Mouse (Mus musculus): Measurements from ENCODE around the gene Rab4a.

DNA sequence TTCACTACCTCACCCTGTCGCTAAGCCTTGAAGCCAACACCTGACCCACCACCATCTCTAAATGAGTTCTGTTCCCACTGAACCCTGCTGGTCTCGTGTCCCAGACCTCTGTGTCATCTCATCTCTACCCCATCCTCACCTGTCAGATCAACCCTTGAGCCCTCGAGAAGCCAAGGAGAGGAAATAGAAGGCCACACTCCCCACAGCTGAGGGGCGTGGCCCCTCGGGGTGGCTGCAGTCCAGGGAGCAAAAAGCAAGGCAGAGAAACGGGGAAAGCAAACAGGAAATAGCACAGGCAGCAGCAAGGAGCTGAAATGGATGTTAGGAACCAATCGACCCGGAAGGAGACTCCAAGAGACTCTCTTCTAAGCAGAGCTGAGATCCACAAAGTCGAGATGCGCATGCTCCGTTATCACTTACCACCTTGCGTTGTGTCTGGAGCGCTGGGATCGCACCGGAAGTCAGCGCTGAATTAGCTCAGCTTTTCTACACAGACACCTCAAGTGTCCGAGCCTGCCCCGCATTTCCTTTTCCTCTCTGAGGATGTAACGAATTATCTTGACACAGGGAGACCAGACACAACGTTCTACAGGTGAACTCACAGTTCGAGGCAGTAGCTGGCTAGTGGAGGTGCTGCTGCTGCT, 18.4 kb upstream of the Rab4a start:
- TF ChIP-seq CTCF (IDR thresholded peaks at IDR 0.05; ENCODE audit: low read depth) (no peak), EP300 (IDR thresholded peaks at IDR 0.05; ENCODE audit: low read depth) (no peak)
